Mouse (Mus musculus): ENCODE measurements at regions not wholly inside any gene's neighbourhood (a gene's known extent, or its start where the extent isn't known, plus 50 kb on each side); places are given as distances from the start of the nearest gene placed in this dataset.

DNA sequence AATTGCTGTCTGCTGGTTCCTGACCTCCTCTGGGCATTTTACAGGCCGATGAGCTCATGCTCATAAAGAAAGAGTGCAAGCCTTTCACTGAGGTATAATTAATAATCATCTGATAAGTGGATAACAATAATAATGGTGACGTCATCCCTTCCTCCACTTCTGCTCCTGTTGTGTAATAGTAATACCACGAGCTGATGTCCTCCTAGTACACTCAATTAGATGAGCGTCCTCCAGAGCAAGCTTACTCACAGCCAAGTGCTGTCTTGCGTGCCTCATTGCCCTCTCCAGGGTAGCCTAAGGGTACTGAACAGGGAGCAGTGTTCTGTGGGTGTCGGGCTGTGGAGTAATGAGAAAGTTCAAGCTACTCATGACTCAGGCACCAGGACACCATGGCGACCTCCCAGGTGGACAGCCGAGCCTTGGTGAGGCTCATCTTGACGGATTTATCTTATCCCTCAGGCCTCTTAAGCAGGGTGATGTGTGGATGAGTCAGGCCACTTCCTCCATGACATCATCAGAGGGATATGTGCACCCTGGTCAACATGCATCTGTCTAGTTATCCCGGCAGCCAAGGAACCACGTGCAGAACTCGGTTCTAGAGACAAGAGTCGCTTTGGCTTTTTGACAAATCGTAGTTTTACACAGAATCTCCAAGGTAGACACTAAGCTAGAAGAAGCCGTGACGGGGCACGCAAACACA, 135.9 kb upstream of the Tsc22d1 start:
- WGBS: 76% methylated on average over 17 of the region's 17 CpGs
- no peak overlapping the region for H3K4me3 ChIP-seq (ENCODE audit: low read depth, low read length)

DNA sequence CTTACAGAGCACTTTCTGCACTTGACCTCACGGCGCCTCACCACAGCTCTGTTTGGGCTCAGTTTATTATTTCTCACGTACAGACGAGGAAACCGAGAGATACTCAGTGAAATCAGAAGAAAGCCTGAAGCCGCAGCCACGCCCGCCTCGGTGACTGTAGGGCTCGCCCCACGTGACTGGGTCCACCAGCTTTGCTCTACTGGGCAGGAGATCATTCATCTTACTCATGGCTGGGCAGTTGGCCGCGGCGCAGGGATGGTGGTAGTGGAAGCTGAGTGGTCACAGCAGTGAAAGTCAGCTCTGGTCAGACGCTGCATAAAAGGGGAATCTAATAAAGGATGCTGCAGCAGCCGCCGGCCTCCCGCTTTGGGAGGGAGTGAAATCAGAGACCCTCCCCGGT, 135.2 kb upstream of the Tsc22d1 start:
- TF ChIP-seq CTCF (IDR thresholded peaks at IDR 0.05; ENCODE audit: extremely low read depth, insufficient read length, insufficient replicate concordance, low read depth, low read length) (no peak), POLR2A (IDR thresholded peaks at IDR 0.05; ENCODE audit: low read depth, low read length) (no peak)
- Histone ChIP-seq H3K4me1 (ENCODE audit: control insufficient read depth, insufficient read depth, insufficient read length, low read length) (peaks cover 4% of the 10 kb centered on the region; the same call in 1 of the 2 replicates), H3K27ac (ENCODE audit: insufficient read depth, low read depth, low read length) (no peak overlapping the region), H3K36me3 (ENCODE audit: control insufficient read depth, insufficient read depth, low read length) (no peaks in the 10 kb centered on the region), H3K4me3 (ENCODE audit: low read depth, low read length) (no peak overlapping the region), H3K27me3 (ENCODE audit: control insufficient read depth, insufficient read depth, low read length) (no peaks in the 10 kb centered on the region)
- WGBS: 78% methylated on average over 19 of the region's 19 CpGs

More for the DNA sequence above, 135.9 kb upstream of the Tsc22d1 start:
- Histone ChIP-seq H3K36me3 (ENCODE audit: control insufficient read depth, insufficient read depth, low read length) (no peaks in the 10 kb centered on the region), H3K4me1 (ENCODE audit: control insufficient read depth, insufficient read depth, insufficient read length, low read length) (peaks cover 4% of the 10 kb centered on the region; the same call in 1 of the 2 replicates), H3K27me3 (ENCODE audit: control insufficient read depth, insufficient read depth, low read length) (no peaks in the 10 kb centered on the region), H3K27ac (ENCODE audit: insufficient read depth, low read depth, low read length) (no peak overlapping the region)
- no peak for TF ChIP-seq CTCF (IDR thresholded peaks at IDR 0.05; ENCODE audit: extremely low read depth, insufficient read length, insufficient replicate concordance, low read depth, low read length)
- TF ChIP-seq POLR2A (IDR thresholded peaks at IDR 0.05; ENCODE audit: low read depth, low read length): no peak

DNA sequence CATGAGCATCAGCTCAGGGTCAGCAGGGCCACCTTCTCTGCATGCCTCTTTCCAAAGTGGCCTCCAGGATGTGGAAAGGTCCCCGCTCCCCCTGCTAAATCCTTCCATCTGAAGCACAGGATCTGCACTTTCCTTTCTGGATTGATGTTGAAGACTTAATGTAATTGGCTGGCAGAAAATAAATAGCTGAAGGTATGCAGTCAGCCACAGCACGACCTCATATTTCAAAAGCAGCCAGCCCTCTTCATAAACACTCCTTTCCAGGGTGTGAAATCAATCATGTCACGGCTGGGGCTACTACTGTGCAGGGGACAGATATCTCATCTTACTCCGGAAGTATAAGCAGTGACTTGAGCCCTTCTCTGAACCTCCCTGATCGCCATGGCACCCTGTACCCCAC, 132.9 kb upstream of the Tsc22d1 start:
- Histone ChIP-seq H3K4me1 (ENCODE audit: control insufficient read depth, insufficient read depth, insufficient read length, low read length) (peaks cover 4% of the 10 kb centered on the region; the same call in 1 of the 2 replicates), H3K27me3 (ENCODE audit: control insufficient read depth, insufficient read depth, low read length) (no peaks in the 10 kb centered on the region), H3K4me3 (ENCODE audit: low read depth, low read length) (no peak overlapping the region), H3K27ac (ENCODE audit: insufficient read depth, low read depth, low read length) (no peak overlapping the region), H3K36me3 (ENCODE audit: control insufficient read depth, insufficient read depth, low read length) (no peaks in the 10 kb centered on the region)
- TF ChIP-seq POLR2A (IDR thresholded peaks at IDR 0.05; ENCODE audit: low read depth, low read length) (no peak), CTCF (IDR thresholded peaks at IDR 0.05; ENCODE audit: extremely low read depth, insufficient read length, insufficient replicate concordance, low read depth, low read length) (no peak)
- 67% methylated on average over 5 of the region's 5 CpGs for WGBS

DNA sequence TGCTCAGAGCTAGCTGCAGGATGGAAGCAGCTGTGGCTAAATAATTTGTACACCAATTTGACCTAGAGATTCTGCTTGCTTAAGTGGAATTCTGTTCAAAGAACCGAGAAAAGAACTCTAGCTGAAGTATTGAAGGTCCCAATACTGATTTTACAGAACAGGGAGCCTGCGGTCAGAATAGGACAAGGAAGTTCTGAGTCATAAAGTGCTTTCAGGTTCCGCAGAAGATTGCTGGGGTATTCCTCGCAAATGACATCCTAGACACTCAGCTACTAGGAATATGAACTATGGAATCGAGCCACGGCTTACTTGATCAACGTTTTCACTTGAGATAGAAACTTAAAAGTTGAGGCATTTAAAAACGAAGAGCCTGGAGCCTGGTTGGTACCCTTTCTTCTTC, 127.0 kb upstream of the Tsc22d1 start:
- no peak overlapping the region for H3K4me3 ChIP-seq (ENCODE audit: low read depth, low read length)
- 85% methylated on average over 8 of the region's 8 CpGs for WGBS
- TF ChIP-seq POLR2A (IDR thresholded peaks at IDR 0.05; ENCODE audit: low read depth, low read length) (no peak), CTCF (IDR thresholded peaks at IDR 0.05; ENCODE audit: extremely low read depth, insufficient read length, insufficient replicate concordance, low read depth, low read length) (no peak)

DNA sequence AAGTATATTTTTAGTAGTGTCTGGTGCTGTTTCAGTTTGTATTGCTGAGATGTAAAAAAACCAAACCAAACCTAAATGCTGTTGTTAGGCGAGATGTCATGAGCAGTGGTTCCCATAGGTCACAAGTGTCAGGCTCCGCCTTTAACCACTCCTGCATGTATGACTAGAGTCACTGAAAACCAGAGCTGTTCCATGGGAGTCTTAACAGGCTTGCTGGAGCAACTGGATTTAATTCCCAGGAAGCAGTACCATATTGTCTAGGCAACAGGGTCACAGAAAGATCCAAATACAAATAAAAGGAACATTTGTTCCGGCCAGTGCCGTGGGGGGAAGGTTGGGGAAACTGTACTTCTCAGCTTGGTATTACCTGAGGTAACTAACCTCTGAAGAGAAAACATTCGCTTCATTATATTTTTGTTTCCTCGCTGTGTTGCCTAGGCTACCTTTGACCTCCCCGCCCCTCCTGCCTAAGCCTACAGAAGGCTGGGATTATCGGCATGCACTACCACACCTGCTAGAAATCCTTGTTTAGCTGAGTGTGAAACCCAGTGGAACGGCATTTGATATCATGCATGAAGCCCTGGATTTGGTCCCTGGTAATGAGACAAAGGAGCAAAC, 124.3 kb upstream of the Tsc22d1 start:
- 38% methylated on average over 9 of the region's 9 CpGs for WGBS
- no peaks in the 10 kb centered on the region for H3K36me3 ChIP-seq (ENCODE audit: control insufficient read depth, insufficient read depth, low read length)
- H3K4me1 ChIP-seq (ENCODE audit: control insufficient read depth, insufficient read depth, insufficient read length, low read length): peaks cover 11% of the 10 kb centered on the region; the same call in 1 of the 2 replicates
- no peak overlapping the region for H3K27ac ChIP-seq (ENCODE audit: insufficient read depth, low read depth, low read length)
- no peak overlapping the region for H3K4me3 ChIP-seq (ENCODE audit: low read depth, low read length)
- TF ChIP-seq POLR2A (IDR thresholded peaks at IDR 0.05; ENCODE audit: low read depth, low read length) (no peak), CTCF (IDR thresholded peaks at IDR 0.05; ENCODE audit: extremely low read depth, insufficient read length, insufficient replicate concordance, low read depth, low read length) (no peak)
- no peaks in the 10 kb centered on the region for H3K27me3 ChIP-seq (ENCODE audit: control insufficient read depth, insufficient read depth, low read length)

More for the DNA sequence above, 127.0 kb upstream of the Tsc22d1 start:
- no peaks in the 10 kb centered on the region for H3K27me3 ChIP-seq (ENCODE audit: control insufficient read depth, insufficient read depth, low read length)
- 0 out of 2 replicates have a peak overlapping the region, but pooled peaks have one; percentile 34 for H3K27ac ChIP-seq (ENCODE audit: insufficient read depth, low read depth, low read length)
- no peaks in the 10 kb centered on the region for H3K36me3 ChIP-seq (ENCODE audit: control insufficient read depth, insufficient read depth, low read length)
- H3K4me1 ChIP-seq (ENCODE audit: control insufficient read depth, insufficient read depth, insufficient read length, low read length): peaks cover 11% of the 10 kb centered on the region; the same call in 1 of the 2 replicates

DNA sequence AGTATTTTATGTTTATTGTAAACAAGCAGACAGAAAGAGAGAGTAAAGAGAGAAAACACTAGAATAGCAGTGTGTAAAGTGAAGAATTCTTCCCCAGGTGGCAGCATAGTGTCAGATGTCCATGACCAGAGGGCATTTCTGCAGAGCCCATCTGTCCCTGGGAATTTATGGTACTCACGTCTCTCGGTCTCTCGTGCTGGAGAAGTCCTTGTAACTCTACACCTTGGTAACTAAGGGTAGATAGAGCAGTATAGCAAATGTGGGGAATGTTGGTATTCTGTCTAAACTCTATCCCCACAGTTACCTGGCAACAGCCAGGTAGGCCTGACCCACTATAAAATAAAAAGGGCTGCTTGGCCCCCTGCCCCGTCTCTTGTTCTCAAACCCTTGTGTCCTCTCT, 122.5 kb upstream of the Tsc22d1 start:
- TF ChIP-seq POLR2A (IDR thresholded peaks at IDR 0.05; ENCODE audit: low read depth, low read length): no peak
- 57% methylated on average over 4 of the region's 4 CpGs for WGBS
- peaks cover 12% of the 10 kb centered on the region; the same call in 1 of the 2 replicates for H3K4me1 ChIP-seq (ENCODE audit: control insufficient read depth, insufficient read depth, insufficient read length, low read length)
- H3K4me3 ChIP-seq (ENCODE audit: low read depth, low read length): no peak overlapping the region
- no peaks in the 10 kb centered on the region for H3K27me3 ChIP-seq (ENCODE audit: control insufficient read depth, insufficient read depth, low read length)
- H3K36me3 ChIP-seq (ENCODE audit: control insufficient read depth, insufficient read depth, low read length): no peaks in the 10 kb centered on the region
- H3K27ac ChIP-seq (ENCODE audit: insufficient read depth, low read depth, low read length): no peak overlapping the region

DNA sequence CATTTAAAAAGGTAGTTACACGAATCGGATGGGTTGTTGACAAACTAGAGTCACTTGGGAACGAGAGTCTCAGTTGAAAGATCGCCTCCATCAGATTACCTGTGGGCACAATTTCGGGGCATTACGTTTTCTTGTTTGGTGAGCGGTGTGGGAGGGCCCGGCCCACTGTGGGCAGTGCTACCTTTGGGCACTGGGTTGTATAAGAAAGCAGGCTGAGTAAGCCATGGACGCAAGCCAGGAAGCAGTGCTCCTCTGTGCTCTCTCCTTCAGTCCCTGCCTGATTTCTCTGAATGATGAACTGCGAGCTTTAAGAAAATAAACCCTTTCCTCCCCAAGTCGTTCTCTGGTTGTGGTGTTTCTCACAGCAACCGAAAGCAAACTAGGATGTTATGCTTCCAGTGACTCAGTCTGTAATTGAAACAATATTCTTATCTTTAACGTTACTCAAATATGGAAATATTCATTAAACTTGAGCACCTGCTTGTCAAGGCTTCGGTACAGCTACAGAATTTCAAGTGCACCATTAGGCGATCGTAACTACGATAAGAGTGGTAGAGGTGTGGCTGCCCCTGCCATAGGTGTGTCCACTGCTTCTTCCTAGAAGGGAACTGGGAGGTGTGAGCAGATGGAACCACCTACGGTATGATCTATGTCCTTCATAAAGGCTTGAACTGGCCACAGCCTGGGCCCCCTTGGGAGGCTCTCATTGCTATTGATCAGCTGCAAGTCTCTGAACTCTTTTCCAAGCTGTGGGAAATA, 119.2 kb upstream of the Tsc22d1 start:
- 38% methylated on average over 18 of the region's 18 CpGs for WGBS
- H3K27ac ChIP-seq (ENCODE audit: insufficient read depth, low read depth, low read length): no peak overlapping the region
- H3K36me3 ChIP-seq (ENCODE audit: control insufficient read depth, insufficient read depth, low read length): no peaks in the 10 kb centered on the region
- peaks cover 8% of the 10 kb centered on the region; the same call in 1 of the 2 replicates for H3K4me1 ChIP-seq (ENCODE audit: control insufficient read depth, insufficient read depth, insufficient read length, low read length)
- H3K27me3 ChIP-seq (ENCODE audit: control insufficient read depth, insufficient read depth, low read length): no peaks in the 10 kb centered on the region
- no peak overlapping the region for H3K4me3 ChIP-seq (ENCODE audit: low read depth, low read length)
- TF ChIP-seq CTCF (IDR thresholded peaks at IDR 0.05; ENCODE audit: extremely low read depth, insufficient read length, insufficient replicate concordance, low read depth, low read length): no peak
- no peak for TF ChIP-seq POLR2A (IDR thresholded peaks at IDR 0.05; ENCODE audit: low read depth, low read length)
